Comparison of ENCODE assay signal across 8 mouse cellular contexts in the genomic region with DNA sequence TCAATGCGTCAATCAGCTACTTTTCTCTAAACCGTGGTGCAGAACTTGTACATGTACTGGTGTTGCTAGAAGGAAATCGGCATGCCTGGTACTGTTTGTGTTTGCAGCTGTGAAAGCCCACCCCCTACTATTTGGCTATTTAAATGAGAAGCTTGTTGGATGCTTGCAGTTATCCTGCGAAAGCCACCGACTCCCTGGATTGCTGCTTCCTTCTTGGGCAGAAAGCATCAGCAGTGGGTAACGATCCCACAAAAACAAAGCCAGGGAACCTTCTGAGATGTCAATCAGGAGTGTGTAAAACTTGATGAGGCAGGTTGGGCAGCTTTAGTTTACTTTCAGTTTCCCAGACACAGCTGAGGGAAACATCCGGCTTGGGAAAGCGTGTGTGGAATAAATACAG. TPM values are rescaled to one million over a fixed set of nuclear protein-coding genes. Genes with fewer than 3 reads are reported as not detected.
DNase-seq lines count a peak whose midpoint lies in the region; ATAC-seq and TF ChIP-seq lines count a peak whose summit lies in the region.

No protein-coding gene starts in this region.

- DNase-seq in lung, adult 2 months = peak; percentile 5
- no peak for DNase-seq in lung, postnatal 10 days
- DNase-seq in forebrain, embryonic 11.5 days (ENCODE audit: low spot score) = no peak
- DNase-seq in limb, embryonic 10.5 days (ENCODE audit: low spot score) = peak; percentile 37
- no peak for DNase-seq in spleen, adult 18-20 months
- DNase-seq in left cerebral cortex, postnatal 4 days = no peak

- no peak overlapping the region for H3K27ac ChIP-seq in forebrain, embryonic 11.5 days (ENCODE audit: low read depth, low read length)
- no peak overlapping the region for H3K27ac ChIP-seq in limb, embryonic 10.5 days
- H3K27ac ChIP-seq in neural tube, embryonic 14.5 days (ENCODE audit: low read depth, low read length) = no peak overlapping the region

- no peaks in the 10 kb centered on the region for H3K9me3 ChIP-seq in forebrain, embryonic 11.5 days (ENCODE audit: control insufficient read depth, low read length)
- no peaks in the 10 kb centered on the region for H3K9me3 ChIP-seq in limb, embryonic 10.5 days (replicated peaks)
- no peaks in the 10 kb centered on the region for H3K9me3 ChIP-seq in neural tube, embryonic 14.5 days (ENCODE audit: control insufficient read depth, low read length)

- H3K4me3 ChIP-seq in lung, adult 2 months (replicated peaks; ENCODE audit: extremely low read depth, low read depth, low read length) = peak overlapping the region; percentile 47
- H3K4me3 ChIP-seq in forebrain, embryonic 11.5 days (ENCODE audit: low read depth, low read length) = peak overlapping the region; percentile 75
- peak overlapping the region; percentile 73 for H3K4me3 ChIP-seq in limb, embryonic 10.5 days
- H3K4me3 ChIP-seq in neural tube, embryonic 14.5 days (ENCODE audit: low read depth, low read length) = peak overlapping the region; percentile 79

- no peak for TF ChIP-seq POLR2A in lung, adult 2 months (IDR thresholded peaks at IDR 0.05; ENCODE audit: borderline replicate concordance, extremely low read depth, low read depth, low read length)

- ATAC-seq in forebrain, embryonic 11.5 days (replicated peaks; ENCODE audit: low FRiP score) = no peak
- no peak for ATAC-seq in neural tube, embryonic 14.5 days (ENCODE audit: low read depth)
- ATAC-seq in megakaryocyte-erythroid progenitor cell, adult 5-6 weeks (replicated peaks; ENCODE audit: low FRiP score, low TSS enrichment, poor library complexity, severe bottlenecking) = no peak

- H3K4me1 ChIP-seq in lung, adult 2 months (ENCODE audit: control insufficient read depth, insufficient read depth, low read length) = no peaks in the 10 kb centered on the region; the same call in 1 of the 2 replicates
- no peaks in the 10 kb centered on the region for H3K4me1 ChIP-seq in forebrain, embryonic 11.5 days (replicated peaks; ENCODE audit: control insufficient read depth, insufficient read depth, low read length)
- H3K4me1 ChIP-seq in limb, embryonic 10.5 days = peaks cover 16% of the 10 kb centered on the region
- H3K4me1 ChIP-seq in neural tube, embryonic 14.5 days (ENCODE audit: control insufficient read depth, insufficient read depth, low read length) = 0 out of 2 replicates have a peak, but pooled peaks cover 7% of the 10 kb centered on the region

- 9% methylated on average over 8 of the region's 8 CpGs for WGBS in lung, adult 2 months
- 7% methylated on average over 8 of the region's 8 CpGs for whole genome bisulfite sequencing in forebrain, embryonic 11.5 days
- 10% methylated on average over 8 of the region's 8 CpGs for WGBS in limb, embryonic 10.5 days
- WGBS in neural tube, embryonic 14.5 days = 5% methylated on average over 8 of the region's 8 CpGs

- H3K4me2 ChIP-seq in forebrain, embryonic 11.5 days (ENCODE audit: low read depth, low read length, severe bottlenecking) = peak overlapping the region; percentile 93
- peak overlapping the region; percentile 63 for H3K4me2 ChIP-seq in neural tube, embryonic 14.5 days (ENCODE audit: low read depth, low read length)

- no peaks in the 10 kb centered on the region for H3K27me3 ChIP-seq in forebrain, embryonic 11.5 days (ENCODE audit: control insufficient read depth, insufficient read depth, low read length)
- peaks cover 36% of the 10 kb centered on the region for H3K27me3 ChIP-seq in limb, embryonic 10.5 days (ENCODE audit: low read depth, poor library complexity, severe bottlenecking)
- no peaks in the 10 kb centered on the region for H3K27me3 ChIP-seq in neural tube, embryonic 14.5 days (ENCODE audit: control insufficient read depth, insufficient read depth, low read length)

- no peaks in the 10 kb centered on the region for H3K36me3 ChIP-seq in forebrain, embryonic 11.5 days (ENCODE audit: control insufficient read depth, insufficient read depth, low read length)
- H3K36me3 ChIP-seq in limb, embryonic 10.5 days = no peaks in the 10 kb centered on the region
- H3K36me3 ChIP-seq in neural tube, embryonic 14.5 days (ENCODE audit: control insufficient read depth, insufficient read depth, low read length) = no peaks in the 10 kb centered on the region

- peak overlapping the region; percentile 72 for H3K9ac ChIP-seq in forebrain, embryonic 11.5 days (ENCODE audit: low read length)
- H3K9ac ChIP-seq in neural tube, embryonic 14.5 days (replicated peaks; ENCODE audit: low read depth, low read length) = peak overlapping the region; percentile 91; the same call in 1 of the 2 replicates

- intact Hi-C loops in left cerebral cortex, postnatal 4 days (cut with DNase I) = no loop called here

- TF ChIP-seq CTCF in lung, adult 2 months (IDR thresholded peaks at IDR 0.05; ENCODE audit: insufficient read depth, low read length) = no peak

RNA-seq across cellular contexts. Expression of gene Anks1b, which starts 0.7 kb away (rescaled TPM):
- 0.07 and 0.41 TPM in 2 replicates for polyA plus RNA-seq in lung, adult 2 months (2012; rRNA removed)
- 15.0 and 17.3 TPM in 2 replicates for polyA plus RNA-seq in forebrain, embryonic 11.5 days (2014; fragmentation: Nextera tagmentation; extraction: Ambion mirVana)
- polyA plus RNA-seq in limb, embryonic 10.5 days (2016; fragmentation: Nextera tagmentation; extraction: Ambion mirVana) = 0.04 and 0.46 TPM in 2 replicates
- 63.9 and 79.1 TPM in 2 replicates for polyA plus RNA-seq in neural tube, embryonic 14.5 days (2014; fragmentation: Nextera tagmentation; extraction: Ambion mirVana)
- total RNA-seq in megakaryocyte-erythroid progenitor cell, adult 5-6 weeks (2014; fragmentation: Nextera tagmentation) = not detected in 2 replicates
- total RNA-seq in megakaryocyte-erythroid progenitor cell, adult 5-6 weeks (2017) = not detected in 2 replicates
- total RNA-seq in left cerebral cortex, postnatal 4 days (2021) = 100 to 1,000 TPM; 214 to 231 TPM

Comparison
In these comparisons a context has a peak if more than half of its experiments do, and no peak if none do; other contexts are left out.
1. DNase-seq: peak in lung, adult 2 months (single experiment) and limb, embryonic 10.5 days (single experiment); none in lung, postnatal 10 days (single experiment), forebrain, embryonic 11.5 days (single experiment), spleen, adult 18-20 months (0 of 2) and left cerebral cortex, postnatal 4 days (single experiment).
2. RNA of gene Anks1b, which starts 0.7 kb away (polyA plus RNA-seq): 63.9 to 79.1 TPM in neural tube, embryonic 14.5 days and 15.0 to 17.3 TPM in forebrain, embryonic 11.5 days; 0.04 to 0.46 TPM in limb, embryonic 10.5 days and 0.07 to 0.41 TPM in lung, adult 2 months; every median in the first group is over 10 times any median in the second.
3. Peak in every context shown above with its lines, with median percentiles within 50 percentile points of each other: H3K4me3 ChIP-seq.